Mouse (Mus musculus) small intestine, adult 2 months (tissue): ENCODE data around the gene Unc13b. TPM values are rescaled to one million over a fixed set of nuclear protein-coding genes. Genes with fewer than 3 reads are reported as not detected.

Experiments
- H3K27ac ChIP-seq: fragments of 200-500 bp; 2 replicates; pipeline ENCODE4 v1.5.1; 2012; ENCODE audit warnings: low read depth, low read length, control low read depth, inconsistent platforms; ENCODE audit not compliant: insufficient read depth
- H3K27me3 ChIP-seq: fragments of 200-500 bp; 2 replicates; pipeline ENCODE4 v1.6.1; 2012; ENCODE audit warnings: mild to moderate bottlenecking, moderate library complexity, low read length, inconsistent platforms; ENCODE audit not compliant: control insufficient read depth, insufficient read depth
- H3K36me3 ChIP-seq: fragments of 200-500 bp; 2 replicates; pipeline ENCODE4 v1.6.1; 2012; ENCODE audit warnings: mild to moderate bottlenecking, low read length, control low read depth, inconsistent platforms; ENCODE audit not compliant: control insufficient read depth, insufficient read depth
- H3K4me1 ChIP-seq: fragments of 200-500 bp; 2 replicates; pipeline ENCODE4 v1.6.1; 2012; ENCODE audit warnings: low read length, inconsistent platforms, mixed read lengths; ENCODE audit not compliant: control insufficient read depth, insufficient read depth, insufficient read length
- H3K4me3 ChIP-seq: fragments of 200-500 bp; 2 replicates; pipeline ENCODE4 v1.5.1; 2012; ENCODE audit warnings: low read depth, mild to moderate bottlenecking, control low read depth, inconsistent platforms, low read length, moderate library complexity
- CTCF ChIP-seq: fragments of 200-500 bp; IDR thresholded peaks from 2 replicates; pipeline ENCODE4 v1.5.1; 2012; ENCODE audit warnings: low read depth, mild to moderate bottlenecking, control low read depth, inconsistent platforms, low read length, moderate library complexity, mixed read lengths; ENCODE audit not compliant: insufficient replicate concordance, insufficient read length; ENCODE audit errors: extremely low read depth
- POLR2A ChIP-seq: fragments of 200-500 bp; IDR thresholded peaks from 2 replicates; pipeline ENCODE4 v1.6.1; 2012; ENCODE audit warnings: low read depth, mild to moderate bottlenecking, control low read depth, inconsistent platforms, low read length, moderate library complexity
- WGBS: fragments of 180-500 bp; shearing (Covaris S2); methylation state at CpG from one replicate; pipeline ENCODE4 v1.1.7; 2018; 5-methylcytosine and 5-hydroxymethylcytosine counted together
- polyA plus RNA-seq: library from polyadenylated mRNA; depleted of rRNA; stranded (reverse); fragments of >200 nt; gene quantifications from 2 replicates; pipeline ENCODE4 v1.2.3, GENCODE M21; 2012

Gene Unc13b
- polyA plus RNA-seq, 1 experiment: 7.0 TPM

DNA sequence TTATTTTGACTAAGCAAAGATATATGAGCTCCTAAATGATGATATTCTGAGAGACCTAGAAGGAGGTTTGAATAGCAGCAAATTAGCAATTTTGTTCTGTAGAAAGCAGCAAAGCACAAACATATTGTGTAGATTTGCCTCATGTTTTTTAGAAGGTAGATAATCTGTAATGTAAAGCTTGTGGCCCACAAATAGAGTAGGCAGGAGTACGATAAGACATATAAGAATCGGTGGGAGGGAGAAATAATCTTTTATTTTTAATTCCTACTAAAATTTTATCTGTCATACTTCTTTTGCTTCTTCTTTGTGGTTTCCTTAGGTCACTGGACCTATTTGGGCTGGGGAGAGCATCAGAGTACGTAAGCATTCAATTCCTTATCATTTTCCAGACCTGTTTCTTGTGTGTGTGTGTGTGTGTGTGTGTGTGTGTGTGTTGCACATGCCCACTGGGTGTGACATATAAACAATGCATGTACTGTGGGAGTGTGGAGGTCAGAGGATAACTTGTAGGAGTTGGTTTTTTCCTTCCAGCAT lies 102.4 kb downstream of the Unc13b start:
- 89% methylated on average over 3 of the region's 3 CpGs for WGBS
- H3K4me3 ChIP-seq: no peak overlapping the region
- H3K27me3 ChIP-seq: no peaks in the 10 kb centered on the region
- peaks cover 4% of the 10 kb centered on the region; the same call in 1 of the 2 replicates for H3K36me3 ChIP-seq
- H3K4me1 ChIP-seq: no peaks in the 10 kb centered on the region
- no peak for TF ChIP-seq CTCF
- no peak for TF ChIP-seq POLR2A
- H3K27ac ChIP-seq: no peak overlapping the region

DNA sequence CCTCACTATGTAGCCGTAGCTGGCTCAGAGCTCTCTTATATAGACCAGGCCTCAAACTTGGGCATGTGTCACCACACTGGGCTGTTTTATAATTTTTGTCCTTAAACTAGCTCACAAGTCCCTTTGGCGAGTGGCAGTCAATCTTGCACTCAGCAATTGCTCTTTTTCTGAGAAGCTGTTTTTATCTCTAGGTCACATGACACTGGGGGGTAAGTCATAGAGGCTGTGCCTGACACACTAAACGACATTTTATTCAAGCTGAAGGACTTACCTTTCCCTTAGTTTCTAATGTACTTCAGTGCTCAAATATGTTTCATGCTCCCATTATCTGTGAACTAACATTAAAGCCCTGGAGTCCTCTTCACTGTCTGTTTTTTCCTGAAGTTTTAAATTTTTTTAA lies 104.5 kb downstream of the Unc13b start:
- Histone ChIP-seq H3K4me3 (no peak overlapping the region), H3K27ac (no peak overlapping the region), H3K36me3 (peaks cover 4% of the 10 kb centered on the region; the same call in 1 of the 2 replicates), H3K27me3 (no peaks in the 10 kb centered on the region), H3K4me1 (no peaks in the 10 kb centered on the region)
- TF ChIP-seq CTCF (no peak), POLR2A (no peak)
- 72% methylated on average over 3 of the region's 3 CpGs for WGBS

- 85% methylated on average over 12 of the region's 12 CpGs for WGBS
- Histone ChIP-seq H3K36me3 (peaks cover 4% of the 10 kb centered on the region; the same call in 1 of the 2 replicates), H3K27ac (no peak overlapping the region), H3K4me1 (no peaks in the 10 kb centered on the region), H3K27me3 (no peaks in the 10 kb centered on the region), H3K4me3 (no peak overlapping the region)
- no peak for TF ChIP-seq POLR2A
- no peak for TF ChIP-seq CTCF
These were observed 106.8 kb downstream of the Unc13b start for GRCm38 (mm10) chr4:43165403-43166005.

GRCm38 (mm10) chr4:43170028-43170427 lies 111.3 kb downstream of the Unc13b start:
- Histone ChIP-seq H3K27ac (no peak overlapping the region), H3K4me1 (no peaks in the 10 kb centered on the region), H3K36me3 (peaks cover 4% of the 10 kb centered on the region; the same call in 1 of the 2 replicates), H3K4me3 (no peak overlapping the region), H3K27me3 (no peaks in the 10 kb centered on the region)
- no peak for TF ChIP-seq POLR2A
- TF ChIP-seq CTCF: no peak
- WGBS: 85% methylated on average over 3 of the region's 3 CpGs

DNA sequence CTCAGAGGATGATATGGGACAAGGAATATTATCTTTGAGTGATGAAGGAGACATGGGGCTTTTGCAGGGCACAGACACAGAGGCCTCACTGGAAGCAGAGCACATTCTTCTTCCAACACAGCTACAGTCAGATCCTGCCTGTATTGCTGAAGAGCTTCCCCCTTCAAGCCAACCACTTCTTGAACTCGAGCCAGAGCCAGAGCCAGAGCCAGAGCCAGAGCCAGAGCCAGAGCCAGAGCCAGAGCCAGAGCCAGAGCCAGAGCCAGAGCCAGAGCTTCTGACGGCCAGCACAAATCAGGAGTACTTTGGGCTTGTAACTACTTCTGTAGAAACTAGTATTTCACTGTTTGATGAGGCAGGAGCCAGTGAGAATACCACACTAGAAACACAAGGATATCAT lies 118.4 kb downstream of the Unc13b start:
- TF ChIP-seq CTCF (no peak), POLR2A (no peak)
- peaks cover 2% of the 10 kb centered on the region; the same call in 1 of the 2 replicates for H3K36me3 ChIP-seq
- H3K4me3 ChIP-seq: no peak overlapping the region
- H3K27me3 ChIP-seq: no peaks in the 10 kb centered on the region
- H3K4me1 ChIP-seq: no peaks in the 10 kb centered on the region
- 65% methylated on average over 2 of the region's 2 CpGs for WGBS
- H3K27ac ChIP-seq: no peak overlapping the region

GRCm38 (mm10) chr4:43182474-43183168 lies 123.9 kb downstream of the Unc13b start:
- TF ChIP-seq POLR2A: no peak
- TF ChIP-seq CTCF: no peak
- 96% methylated on average over 8 of the region's 8 CpGs for WGBS

DNA sequence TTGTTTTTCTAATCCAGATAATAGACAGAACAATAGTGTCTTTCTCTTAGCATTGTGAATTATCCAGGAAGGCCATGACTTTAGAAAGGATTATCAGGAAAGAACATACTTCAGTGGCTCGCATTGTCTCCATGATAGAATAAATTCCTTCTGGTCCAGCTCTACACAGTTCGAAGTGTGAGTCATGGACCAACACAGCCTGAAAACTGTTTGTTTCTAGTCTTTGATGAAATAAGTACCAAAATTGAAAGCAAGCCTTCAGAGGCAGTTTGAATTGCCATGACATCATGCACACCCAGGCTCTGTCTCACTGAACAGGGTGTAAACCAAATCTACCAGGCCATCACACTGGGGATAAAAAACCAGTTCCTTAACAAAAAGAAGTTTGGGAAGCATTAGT lies 128.7 kb downstream of the Unc13b start:
- 88% methylated on average over 2 of the region's 2 CpGs for WGBS
- Histone ChIP-seq H3K36me3 (0 out of 2 replicates have a peak, but pooled peaks cover 2% of the 10 kb centered on the region), H3K27me3 (no peaks in the 10 kb centered on the region), H3K4me3 (no peak overlapping the region), H3K4me1 (no peaks in the 10 kb centered on the region), H3K27ac (no peak overlapping the region)
- no peak for TF ChIP-seq CTCF
- TF ChIP-seq POLR2A: no peak

More at GRCm38 (mm10) chr4:43182474-43183168, 123.9 kb downstream of the Unc13b start:
- no peak overlapping the region for H3K4me3 ChIP-seq
- no peaks in the 10 kb centered on the region for H3K4me1 ChIP-seq
- H3K36me3 ChIP-seq: peaks cover 5% of the 10 kb centered on the region; the same call in 1 of the 2 replicates
- no peak overlapping the region for H3K27ac ChIP-seq
- no peaks in the 10 kb centered on the region for H3K27me3 ChIP-seq
